Comparison of ENCODE assay signal across 28 mouse cellular contexts in the genomic region with DNA sequence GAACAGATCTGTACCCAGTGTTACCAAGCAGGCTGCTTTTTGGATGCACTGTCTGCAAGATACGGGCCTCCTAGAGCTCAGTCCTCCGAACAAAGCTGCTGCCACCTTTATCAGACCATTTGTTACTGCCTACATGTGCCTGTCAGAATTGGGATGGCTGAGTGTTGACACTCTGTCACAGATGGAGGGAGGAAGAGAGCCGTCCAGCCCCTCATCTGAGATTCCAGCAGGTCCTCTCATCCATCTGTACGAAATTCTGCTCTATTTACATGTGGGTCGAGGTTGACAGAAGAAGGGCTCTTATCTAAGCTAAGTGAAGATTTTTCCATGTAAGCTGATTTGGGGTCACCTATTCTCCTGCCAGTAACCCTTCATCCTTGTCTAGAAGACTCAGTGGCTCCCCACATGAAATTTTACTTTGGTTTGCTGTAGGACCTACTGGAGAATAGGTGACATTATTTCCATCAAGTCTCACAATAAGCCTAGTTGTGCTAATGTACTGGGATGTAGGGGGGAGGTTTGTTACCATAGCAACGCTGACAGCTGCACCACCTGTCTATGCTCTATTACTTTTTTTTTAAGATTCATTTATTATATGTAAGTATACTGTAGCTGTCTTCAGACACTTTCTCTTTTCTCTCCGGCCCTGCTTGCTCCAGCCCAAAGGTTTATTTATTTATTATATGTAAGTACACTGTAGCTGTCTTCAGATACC. TPM values are rescaled to one million over a fixed set of nuclear protein-coding genes. Genes with fewer than 3 reads are reported as not detected.
DNase-seq lines count a peak whose midpoint lies in the region; ATAC-seq lines count a peak whose summit lies in the region.
"Had no signal": no experiment of that assay in that cellular context is flagged by ENCODE, and none has a peak within 500 bp of the region (broad histone marks: within the 10 kb centered on the region; RNA-seq: fewer than 3 reads in every experiment).

No protein-coding gene starts in this region.

- H3K36me3 ChIP-seq in forebrain, embryonic 13.5 days (ENCODE audit: poor library complexity, severe bottlenecking): no peaks in the 10 kb centered on the region
- H3K36me3 ChIP-seq in forebrain, embryonic 12.5 days (replicated peaks): no peaks in the 10 kb centered on the region
- H3K36me3 ChIP-seq: heart, embryonic 15.5 days; limb, embryonic 10.5 days; neural tube, embryonic 13.5 days had no signal

- WGBS in forebrain, embryonic 13.5 days: 78% methylated on average over 7 of the region's 7 CpGs
- WGBS in forebrain, embryonic 12.5 days: 82% methylated on average over 7 of the region's 7 CpGs

- no peaks in the 10 kb centered on the region for H3K27me3 ChIP-seq in forebrain, embryonic 13.5 days
- H3K27me3 ChIP-seq in forebrain, embryonic 12.5 days: no peaks in the 10 kb centered on the region
- H3K27me3 ChIP-seq: heart, embryonic 15.5 days; neural tube, embryonic 13.5 days had no signal

- no peak overlapping the region for H3K4me3 ChIP-seq in forebrain, embryonic 13.5 days
- H3K4me3 ChIP-seq in forebrain, embryonic 12.5 days (replicated peaks): no peak overlapping the region
- H3K4me3 ChIP-seq: heart, embryonic 15.5 days; limb, embryonic 10.5 days; myocyte; neural tube, embryonic 13.5 days had no signal

- DNase-seq in layer of hippocampus, adult 11-12 months (ENCODE audit: low spot score): peak; percentile 29
- DNase-seq in layer of hippocampus, adult 9-10 months (ENCODE audit: low spot score): no peak
- peak; percentile 40 for DNase-seq in brain, embryonic 18.5 days (ENCODE audit: low read depth, low spot score)
- peak; percentile 57 to 73 for DNase-seq in layer of hippocampus, postnatal 14 days (ENCODE audit: low spot score in 2 of 2)
- DNase-seq in cerebellum, postnatal 14 days: no peak
- no peak for DNase-seq in kidney, postnatal 10 days
- DNase-seq: adrenal gland, postnatal 10 days; cerebellum, adult 11 months; cerebellum, postnatal 10 days; heart, postnatal 36 days; kidney, adult 18-20 months; lung, postnatal 4 days; retina, postnatal 1 day; right cerebral cortex, postnatal 25 days; spleen, adult 18-20 months had no signal

- H3K27ac ChIP-seq in forebrain, embryonic 13.5 days: no peak overlapping the region
- H3K27ac ChIP-seq in forebrain, embryonic 12.5 days: no peak overlapping the region
- H3K27ac ChIP-seq: heart, embryonic 15.5 days; limb, embryonic 10.5 days; neural tube, embryonic 13.5 days had no signal

- ATAC-seq in forebrain, embryonic 13.5 days: peak; percentile 43; the same call in 1 of the 2 replicates
- no peak for ATAC-seq in forebrain, embryonic 12.5 days (ENCODE audit: low FRiP score)
- ATAC-seq: inflammation-experienced regulatory T-cells, adult 6 months had no signal

- H3K9ac ChIP-seq in forebrain, embryonic 13.5 days: no peak overlapping the region
- no peak overlapping the region for H3K9ac ChIP-seq in forebrain, embryonic 12.5 days
- H3K9ac ChIP-seq: heart, embryonic 15.5 days; neural tube, embryonic 13.5 days had no signal

- no peak overlapping the region for H3K4me2 ChIP-seq in forebrain, embryonic 13.5 days
- H3K4me2 ChIP-seq in forebrain, embryonic 12.5 days: no peak overlapping the region
- H3K4me2 ChIP-seq: heart, embryonic 15.5 days; neural tube, embryonic 13.5 days had no signal

- H3K9me3 ChIP-seq in forebrain, embryonic 13.5 days (replicated peaks): no peaks in the 10 kb centered on the region
- H3K9me3 ChIP-seq in forebrain, embryonic 12.5 days: no peaks in the 10 kb centered on the region
- H3K9me3 ChIP-seq: heart, embryonic 15.5 days; limb, embryonic 10.5 days; neural tube, embryonic 13.5 days had no signal

- no peaks in the 10 kb centered on the region for H3K4me1 ChIP-seq in forebrain, embryonic 13.5 days
- H3K4me1 ChIP-seq in forebrain, embryonic 12.5 days: no peaks in the 10 kb centered on the region
- H3K4me1 ChIP-seq: heart, embryonic 15.5 days; neural tube, embryonic 13.5 days had no signal

RNA-seq across cellular contexts. Expression of gene Serpina11, which starts 8.0 kb away (rescaled TPM):
- not detected in 2 replicates for polyA plus RNA-seq in forebrain, embryonic 13.5 days (2015; fragmentation: Nextera tagmentation; extraction: Ambion mirVana)
- not detected in 2 replicates for polyA plus RNA-seq in forebrain, embryonic 12.5 days (2016; fragmentation: Nextera tagmentation; extraction: Ambion mirVana)
- total RNA-seq in layer of hippocampus, postnatal 14 days (2021): not detected
- total RNA-seq: gastrocnemius, adult 8-10 months; heart, postnatal 36 days had no signal
- polyA plus RNA-seq: embryonic facial prominence, embryonic 14.5 days; gonadal fat pad, adult 2 months; heart, embryonic 15.5 days; inflammation-experienced regulatory T-cells, adult 6 months; kidney, embryonic 16.5 days; limb, embryonic 10.5 days; lung, embryonic 16.5 days; neural tube, embryonic 13.5 days had no signal

RNA-seq across cellular contexts. Expression of gene Serpina1e, which starts 23.0 kb away (rescaled TPM):
- 1.00 TPM in 1 of 2 replicates, not detected in the other for polyA plus RNA-seq in forebrain, embryonic 13.5 days (2015; fragmentation: Nextera tagmentation; extraction: Ambion mirVana)
- polyA plus RNA-seq in forebrain, embryonic 12.5 days (2016; fragmentation: Nextera tagmentation; extraction: Ambion mirVana): not detected in 2 replicates
- total RNA-seq in layer of hippocampus, postnatal 14 days (2021): not detected
- polyA plus RNA-seq: embryonic facial prominence, embryonic 14.5 days; inflammation-experienced regulatory T-cells, adult 6 months; limb, embryonic 10.5 days; neural tube, embryonic 13.5 days had no signal

RNA-seq across cellular contexts. Expression of gene Serpina9, which starts 31.8 kb away (rescaled TPM):
- not detected in 2 replicates for polyA plus RNA-seq in forebrain, embryonic 13.5 days (2015; fragmentation: Nextera tagmentation; extraction: Ambion mirVana)
- not detected in 2 replicates for polyA plus RNA-seq in forebrain, embryonic 12.5 days (2016; fragmentation: Nextera tagmentation; extraction: Ambion mirVana)
- total RNA-seq in layer of hippocampus, postnatal 14 days (2021): under 1 TPM in 1 of 2 experiments, not detected in 1; 0.18 TPM
- total RNA-seq: gastrocnemius, adult 8-10 months; heart, postnatal 36 days had no signal
- polyA plus RNA-seq: gonadal fat pad, adult 2 months; limb, embryonic 10.5 days; liver, embryonic 16.5 days; neural tube, embryonic 13.5 days had no signal

Comparison
In these comparisons a context has a peak if more than half of its experiments do, and no peak if none do; other contexts are left out.
1. DNase-seq: peak in layer of hippocampus, adult 11-12 months (single experiment), brain, embryonic 18.5 days (single experiment) and layer of hippocampus, postnatal 14 days (2 of 2); none in layer of hippocampus, adult 9-10 months (single experiment), cerebellum, postnatal 14 days (0 of 2) and kidney, postnatal 10 days (single experiment).